In the genomic region with DNA sequence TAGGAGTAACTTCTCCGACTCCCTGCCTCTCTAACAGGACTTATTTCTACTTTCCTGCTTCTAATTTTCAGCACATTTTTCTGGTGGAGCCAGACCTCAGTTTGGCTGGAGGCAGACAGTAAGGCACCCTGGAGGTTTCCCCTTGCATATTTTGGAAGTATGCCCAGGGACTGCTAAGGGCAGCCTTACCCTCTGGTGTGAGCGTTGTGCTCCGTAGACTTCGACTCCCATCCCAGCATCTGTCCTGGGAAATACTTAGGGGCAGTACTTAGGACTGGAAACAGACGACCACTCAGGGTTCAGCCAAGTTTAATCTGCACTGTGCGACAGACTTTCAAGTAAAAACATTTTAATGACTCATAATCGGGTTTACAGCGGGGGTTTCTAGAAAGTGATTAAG, we compare ENCODE assay signal across 11 mouse cellular contexts.
A peak's percentile ranks its signal among the peaks of the same experiment; 100 is the strongest.
DNase-seq lines count a peak whose midpoint lies in the region; ATAC-seq lines count a peak whose summit lies in the region.
"Had no signal": no experiment of that assay in that cellular context is flagged by ENCODE, and none has a peak within 500 bp of the region (broad histone marks: within the 10 kb centered on the region; RNA-seq: fewer than 3 reads in every experiment).

No protein-coding gene starts in this region.

- H3K27ac ChIP-seq in limb, embryonic 12.5 days: peak overlapping the region; percentile 81
- no peak overlapping the region; the same call in 1 of the 2 replicates for H3K27ac ChIP-seq in limb, embryonic 10.5 days
- peak overlapping the region; percentile 83 for H3K27ac ChIP-seq in embryonic facial prominence, embryonic 14.5 days (replicated peaks; ENCODE audit: low read depth, low read length)
- peak overlapping the region; percentile 69 for H3K27ac ChIP-seq in limb, embryonic 15.5 days
- H3K27ac ChIP-seq: forebrain, embryonic 15.5 days; midbrain, embryonic 13.5 days had no signal

- DNase-seq in heart, postnatal 10 days: peak; percentile 34 to 37
- DNase-seq in heart, postnatal 25 days (ENCODE audit: low spot score): no peak
- no peak for DNase-seq in limb, embryonic 10.5 days (ENCODE audit: low spot score)
- peak; percentile 88 for DNase-seq in embryonic facial prominence, embryonic 14.5 days (ENCODE audit: low spot score)
- DNase-seq in right cerebral cortex, adult 18-20 months: no peak
- DNase-seq: cerebellum, adult 11-12 months had no signal

- H3K4me2 ChIP-seq in limb, embryonic 12.5 days: 0 out of 2 replicates have a peak overlapping the region, but pooled peaks have one; percentile 0
- H3K4me2 ChIP-seq in embryonic facial prominence, embryonic 14.5 days (ENCODE audit: low read depth, low read length): peak overlapping the region; percentile 23; the same call in 1 of the 2 replicates
- no peak overlapping the region; the same call in 1 of the 2 replicates for H3K4me2 ChIP-seq in limb, embryonic 15.5 days
- H3K4me2 ChIP-seq: forebrain, embryonic 15.5 days; midbrain, embryonic 13.5 days had no signal

- no peaks in the 10 kb centered on the region; the same call in 1 of the 2 replicates for H3K27me3 ChIP-seq in limb, embryonic 12.5 days
- H3K27me3 ChIP-seq in limb, embryonic 10.5 days (ENCODE audit: low read depth, poor library complexity, severe bottlenecking): no peaks in the 10 kb centered on the region
- H3K27me3 ChIP-seq in embryonic facial prominence, embryonic 14.5 days (replicated peaks; ENCODE audit: control insufficient read depth, insufficient read depth, low read length): no peaks in the 10 kb centered on the region
- H3K27me3 ChIP-seq in limb, embryonic 15.5 days: no peaks in the 10 kb centered on the region
- H3K27me3 ChIP-seq: CH12.LX; forebrain, embryonic 15.5 days; midbrain, embryonic 13.5 days had no signal

- H3K9ac ChIP-seq in limb, embryonic 12.5 days (replicated peaks): no peak overlapping the region
- H3K9ac ChIP-seq in embryonic facial prominence, embryonic 14.5 days (ENCODE audit: low read depth, low read length): no peak overlapping the region
- no peak overlapping the region for H3K9ac ChIP-seq in limb, embryonic 15.5 days
- H3K9ac ChIP-seq: forebrain, embryonic 15.5 days; midbrain, embryonic 13.5 days had no signal

- intact Hi-C loops in heart, postnatal 10 days (cut with DNase I): no loop called here
- intact Hi-C loops in heart, postnatal 25 days (cut with DNase I): no loop called here

- H3K4me3 ChIP-seq in limb, embryonic 12.5 days (replicated peaks): no peak overlapping the region
- H3K4me3 ChIP-seq in limb, embryonic 10.5 days: no peak overlapping the region
- H3K4me3 ChIP-seq in embryonic facial prominence, embryonic 14.5 days (ENCODE audit: low read depth, low read length): no peak overlapping the region
- H3K4me3 ChIP-seq in limb, embryonic 15.5 days: no peak overlapping the region
- H3K4me3 ChIP-seq: forebrain, embryonic 15.5 days; midbrain, embryonic 13.5 days had no signal

- WGBS in limb, embryonic 12.5 days: 45% methylated on average over 8 of the region's 8 CpGs
- 92% methylated on average over 8 of the region's 8 CpGs for WGBS in limb, embryonic 10.5 days
- 28% methylated on average over 8 of the region's 8 CpGs for WGBS in embryonic facial prominence, embryonic 14.5 days
- WGBS in limb, embryonic 15.5 days: 19% methylated on average over 8 of the region's 8 CpGs

- peaks cover 16% of the 10 kb centered on the region for H3K4me1 ChIP-seq in limb, embryonic 12.5 days (replicated peaks)
- H3K4me1 ChIP-seq in limb, embryonic 10.5 days: no peaks in the 10 kb centered on the region
- H3K4me1 ChIP-seq in embryonic facial prominence, embryonic 14.5 days (ENCODE audit: control insufficient read depth, insufficient read depth, low read length): peaks cover 10% of the 10 kb centered on the region
- peaks cover 14% of the 10 kb centered on the region for H3K4me1 ChIP-seq in limb, embryonic 15.5 days

- H3K9me3 ChIP-seq in limb, embryonic 12.5 days: no peaks in the 10 kb centered on the region
- H3K9me3 ChIP-seq in limb, embryonic 10.5 days (replicated peaks): no peaks in the 10 kb centered on the region
- H3K9me3 ChIP-seq in embryonic facial prominence, embryonic 14.5 days (ENCODE audit: control insufficient read depth, low read length): no peaks in the 10 kb centered on the region
- no peaks in the 10 kb centered on the region for H3K9me3 ChIP-seq in limb, embryonic 15.5 days
- H3K9me3 ChIP-seq: forebrain, embryonic 15.5 days; midbrain, embryonic 13.5 days had no signal

- peak; percentile 47; the same call in 1 of the 2 replicates for ATAC-seq in limb, embryonic 12.5 days (ENCODE audit: insufficient number of reproducible peaks, insufficient read depth, low FRiP score, low TSS enrichment, low read depth)
- ATAC-seq in embryonic facial prominence, embryonic 14.5 days (ENCODE audit: low read depth): peak; percentile 75
- ATAC-seq in limb, embryonic 15.5 days (ENCODE audit: insufficient number of reproducible peaks, low FRiP score, low TSS enrichment, low read depth): peak; percentile 71; the same call in 1 of the 2 replicates
- ATAC-seq: forebrain, embryonic 15.5 days; midbrain, embryonic 13.5 days had no signal

- no peaks in the 10 kb centered on the region for H3K36me3 ChIP-seq in limb, embryonic 12.5 days
- H3K36me3 ChIP-seq in limb, embryonic 10.5 days: no peaks in the 10 kb centered on the region
- H3K36me3 ChIP-seq in embryonic facial prominence, embryonic 14.5 days (ENCODE audit: control insufficient read depth, insufficient read depth, low read length): no peaks in the 10 kb centered on the region
- no peaks in the 10 kb centered on the region for H3K36me3 ChIP-seq in limb, embryonic 15.5 days
- H3K36me3 ChIP-seq: forebrain, embryonic 15.5 days; midbrain, embryonic 13.5 days had no signal

Comparison
In these comparisons a context has a peak if more than half of its experiments do, and no peak if none do; other contexts are left out.
1. DNase-seq: peak in heart, postnatal 10 days (2 of 2) and embryonic facial prominence, embryonic 14.5 days (single experiment); none in heart, postnatal 25 days (single experiment), limb, embryonic 10.5 days (single experiment) and right cerebral cortex, adult 18-20 months (single experiment).
2. Peak in every context shown above with its lines, with median percentiles within 50 percentile points of each other: ATAC-seq.